Mouse (Mus musculus) heart, adult 9 months (tissue): ENCODE measurements around the gene Hist1h2ah.

Source experiments
- DNase-seq, 2 experiments: peaks; one replicate each; pipeline ENCODE4 v3.0.0; 2022; ENCODE audit warnings: low spot score in 2 of 2

Hist1h2ah gene

GRCm38 (mm10) chr13:22039951-22040463 lies 4.6 kb upstream of the Hist1h2ah start:
- DNase-seq, result no peak

- no peak for DNase-seq
Measured at GRCm38 (mm10) chr13:22039364-22039763, 4.0 kb upstream of the Hist1h2ah start.

DNA sequence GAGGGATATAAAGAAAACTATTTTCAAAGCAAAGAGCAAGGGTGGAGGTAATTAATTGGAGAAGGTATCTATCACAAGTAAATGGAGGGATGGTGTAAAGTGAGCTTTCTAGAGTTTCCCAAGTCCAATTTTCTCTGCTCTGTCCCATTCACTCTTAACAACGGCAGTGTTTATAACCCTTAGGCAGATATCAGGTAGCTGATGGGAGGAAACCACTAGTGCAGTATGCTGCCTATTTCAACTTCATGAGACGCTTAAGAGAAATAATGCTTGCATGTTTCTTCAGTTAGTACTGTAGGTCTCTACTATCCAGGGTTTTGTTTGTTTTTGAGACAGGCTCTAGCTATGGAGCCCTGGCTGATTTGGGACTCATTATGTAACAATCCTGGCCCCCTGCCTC lies 2.0 kb upstream of the Hist1h2ah start:
- no peak for DNase-seq

- DNase-seq, result no peak
Measured at GRCm38 (mm10) chr13:22036986-22037385, 1.6 kb upstream of the Hist1h2ah start.

- DNase-seq, result no peak
Measured at GRCm38 (mm10) chr13:22036149-22036956, 985 bp upstream of the Hist1h2ah start.

DNA sequence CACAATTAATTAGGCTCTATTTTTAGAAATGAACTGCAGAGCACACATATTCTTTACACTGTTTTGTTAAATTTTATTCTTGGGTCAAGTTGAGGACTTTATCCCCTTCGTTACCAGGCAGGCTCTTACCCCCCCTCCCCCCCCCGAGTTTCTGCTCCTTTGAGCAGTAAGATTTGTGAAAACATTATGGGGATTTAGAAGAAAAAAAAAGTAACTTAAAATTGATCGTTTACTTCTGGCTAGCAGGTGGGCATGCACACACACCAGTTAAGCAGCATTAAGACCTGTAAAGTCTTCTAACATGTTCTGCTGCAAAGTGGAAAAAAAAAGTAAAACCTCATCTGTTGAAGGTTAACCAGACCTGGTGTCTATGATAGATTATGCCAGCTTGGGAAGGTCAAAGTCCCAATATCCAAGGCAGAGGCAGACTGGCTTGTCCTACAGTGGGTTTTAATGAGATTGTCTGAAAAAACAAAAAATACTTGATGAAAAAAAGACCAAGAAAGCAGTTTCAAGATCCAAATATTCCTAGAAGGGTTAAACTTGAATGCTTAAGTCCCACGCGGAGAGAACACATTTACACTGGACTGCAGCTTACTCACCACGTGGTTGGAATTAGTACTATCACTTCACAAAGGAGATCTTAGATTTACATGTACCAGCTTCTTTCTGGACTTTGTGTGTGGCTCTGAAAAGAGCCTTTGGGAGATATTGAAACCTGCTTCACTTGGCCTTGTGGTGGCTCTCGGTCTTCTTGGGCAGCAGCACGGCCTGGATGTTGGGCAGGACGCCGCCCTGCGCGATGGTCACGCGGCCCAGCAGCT lies 713 bp downstream of the Hist1h2ah start:
- DNase-seq, result no peak

- DNase-seq, result no peak
Measured at GRCm38 (mm10) chr13:22033741-22034442, 1.5 kb downstream of the Hist1h2ah start.

DNA sequence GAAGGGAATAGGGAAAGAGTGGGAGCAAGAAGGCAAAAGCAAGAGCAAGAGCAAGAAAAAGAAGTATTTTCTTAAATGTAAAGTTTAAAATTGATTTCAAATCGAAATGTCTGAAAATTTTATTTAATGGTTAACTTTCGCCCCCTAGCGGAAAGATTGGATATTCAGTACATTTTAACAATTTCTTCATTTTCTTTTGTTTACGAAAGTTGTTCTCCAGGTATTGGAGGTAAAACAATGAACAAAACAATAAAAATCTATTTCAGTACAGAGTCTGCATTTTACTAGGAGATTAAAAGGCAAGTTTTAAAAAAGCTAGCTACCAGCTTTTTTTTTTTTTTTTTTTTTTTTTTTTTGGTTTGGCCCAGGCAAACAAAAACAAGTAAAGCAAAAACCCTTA lies 4.9 kb downstream of the Hist1h2ah start:
- no peak for DNase-seq

DNA sequence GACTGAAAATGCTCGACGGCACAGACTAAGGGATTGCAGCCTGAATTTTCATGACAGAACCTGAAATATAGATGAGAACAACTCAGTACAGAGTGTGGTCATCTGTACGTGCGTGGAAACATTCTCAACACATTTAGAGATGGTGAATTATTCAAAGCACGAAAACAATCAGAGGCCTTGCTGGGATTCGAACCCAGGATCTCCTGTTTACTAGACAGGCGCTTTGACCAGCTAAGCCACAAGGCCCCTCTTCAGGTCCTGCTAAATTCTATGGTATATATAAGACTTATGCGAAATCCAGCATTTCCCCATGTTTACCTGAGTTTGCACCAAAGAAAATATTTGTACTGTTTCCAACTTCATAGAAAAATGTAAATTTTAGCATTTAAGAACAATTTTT lies 5.4 kb downstream of the Hist1h2ah start:
- no peak for DNase-seq

DNA sequence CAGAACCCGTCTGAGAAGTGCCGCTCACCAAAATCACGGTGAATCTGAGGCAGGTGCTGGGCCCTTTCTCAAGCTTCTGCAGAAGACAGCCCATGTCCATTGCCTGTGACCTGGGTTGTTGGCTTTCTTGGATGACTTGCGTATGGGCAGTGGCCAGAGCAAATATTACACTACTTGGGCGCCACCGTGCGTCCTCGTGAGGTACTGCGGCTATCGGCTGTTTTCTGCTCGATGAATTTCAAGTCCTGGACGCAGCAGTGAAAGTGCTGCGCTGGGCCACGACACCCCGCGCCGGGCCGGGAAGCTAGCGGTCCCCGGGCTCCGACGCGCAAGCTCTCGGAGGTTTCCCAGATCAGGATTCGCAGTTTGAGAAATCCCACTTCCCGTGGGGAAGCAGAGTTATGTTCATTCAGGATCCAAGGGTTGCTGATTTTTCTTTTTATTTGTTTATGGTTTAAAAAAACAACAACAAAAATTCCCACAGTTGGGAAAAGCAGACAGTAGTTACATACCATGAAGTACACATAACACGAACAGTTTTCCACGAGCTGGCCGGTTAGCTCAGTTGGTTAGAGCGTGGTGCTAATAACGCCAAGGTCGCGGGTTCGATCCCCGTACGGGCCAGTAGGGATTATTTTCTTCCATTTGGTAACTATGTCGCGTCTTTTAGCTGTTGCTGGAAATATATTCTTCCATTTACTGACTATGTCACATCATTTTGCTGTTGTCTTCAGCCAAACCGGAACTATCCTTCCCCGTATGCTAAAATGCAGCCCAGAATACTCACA lies 6.5 kb downstream of the Hist1h2ah start:
- DNase-seq, result peak; percentile 86 to 96

DNA sequence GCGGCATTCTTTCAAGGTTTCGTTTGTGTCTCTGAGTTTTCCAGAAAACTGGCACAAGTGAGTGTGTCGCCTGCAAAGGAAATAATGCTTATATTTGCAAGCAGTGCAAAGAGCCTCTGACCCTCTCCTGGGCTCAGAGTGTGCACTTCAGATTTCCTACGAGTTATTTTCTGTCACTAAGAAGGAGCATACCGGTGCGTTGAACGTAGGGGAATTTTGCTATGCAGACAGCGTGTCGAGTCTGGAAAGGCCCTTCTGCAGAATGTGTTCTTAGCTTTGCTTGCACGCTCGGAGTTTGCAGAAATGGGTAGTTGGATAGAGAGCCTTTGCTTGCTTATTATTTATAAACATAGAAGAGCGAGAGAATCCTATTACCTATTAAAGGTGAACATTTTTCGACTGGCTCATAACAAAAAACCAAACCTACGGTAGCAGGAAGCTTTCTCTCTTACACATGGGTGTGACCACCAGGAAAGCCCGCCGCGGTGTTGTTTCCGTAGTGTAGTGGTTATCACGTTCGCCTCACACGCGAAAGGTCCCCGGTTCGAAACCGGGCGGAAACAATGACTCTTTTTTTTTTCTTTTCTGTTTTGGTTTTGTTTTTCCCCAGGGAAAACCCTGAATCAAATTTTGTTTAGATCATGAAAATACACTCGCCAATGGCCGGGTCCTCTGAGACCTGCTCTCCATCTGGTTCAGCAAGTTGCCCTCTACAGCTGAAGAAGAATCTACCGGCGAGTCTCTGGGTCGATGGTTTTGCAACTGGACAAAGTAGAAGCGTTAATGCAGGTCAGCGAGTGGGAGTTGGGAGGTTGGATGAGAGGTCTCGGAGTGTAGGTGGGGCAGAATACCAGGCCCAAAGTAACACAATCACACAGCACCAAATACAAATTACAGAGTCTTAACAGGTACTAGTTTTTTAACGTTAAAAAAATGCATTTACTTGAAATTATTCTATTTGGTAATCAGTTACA lies 9.0 kb downstream of the Hist1h2ah start:
- peak; percentile 57 to 86 for DNase-seq

GRCm38 (mm10) chr13:22022241-22022640 lies 13.1 kb downstream of the Hist1h2ah start:
- DNase-seq, result peak; percentile 60 to 90

GRCm38 (mm10) chr13:22021581-22021980 lies 13.8 kb downstream of the Hist1h2ah start:
- DNase-seq, result peak in 1 of 2 experiments; percentile 30

GRCm38 (mm10) chr13:22020901-22021339 lies 14.4 kb downstream of the Hist1h2ah start:
- DNase-seq, result peak; percentile 59 to 89

- peak in 1 of 2 experiments; percentile 42 for DNase-seq
Measured at GRCm38 (mm10) chr13:22019934-22020835, 15.2 kb downstream of the Hist1h2ah start.

DNA sequence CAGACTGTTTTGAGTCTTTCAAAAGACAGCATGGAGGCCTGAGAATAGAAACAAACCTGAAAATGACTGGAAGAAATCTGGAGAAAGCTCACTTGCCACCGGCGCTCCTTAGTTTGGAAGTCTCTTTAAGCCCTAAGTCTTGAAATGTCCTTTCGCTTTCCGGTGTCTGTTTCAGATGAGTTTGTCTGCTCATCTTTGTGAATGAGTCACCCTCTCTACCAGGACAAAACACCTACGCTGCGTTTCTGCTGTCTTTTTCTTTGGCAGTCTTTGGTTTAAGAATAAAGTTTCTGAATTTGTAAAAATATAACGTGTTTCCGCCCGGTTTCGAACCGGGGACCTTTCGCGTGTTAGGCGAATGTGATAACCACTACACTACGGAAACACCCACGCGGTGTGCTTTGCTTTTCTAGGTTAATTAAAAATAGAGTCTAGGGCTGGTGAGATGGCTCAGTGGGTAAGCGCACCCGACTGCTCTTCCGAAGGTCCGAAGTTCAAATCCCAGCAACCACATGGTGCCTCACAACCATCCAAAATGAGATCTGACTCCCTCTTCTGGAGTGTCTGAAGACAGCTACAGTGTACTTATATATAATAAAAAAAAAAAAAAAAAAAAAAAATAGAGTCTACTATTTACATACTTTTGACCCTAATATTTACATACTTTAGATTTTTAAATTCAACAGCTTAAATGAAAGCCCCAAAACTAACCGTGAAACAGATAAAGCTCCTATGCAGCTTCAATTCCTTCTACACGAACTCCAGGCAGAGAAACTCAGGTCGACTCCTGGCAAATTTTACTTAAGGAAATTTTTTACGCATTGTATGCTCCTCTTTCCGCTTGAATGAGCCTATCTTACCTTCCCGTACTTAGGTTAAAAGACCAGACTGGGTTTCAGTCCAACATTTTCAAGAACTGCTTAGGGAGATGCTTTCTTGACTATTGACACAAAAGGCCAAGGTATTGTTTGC lies 19.6 kb downstream of the Hist1h2ah start:
- peak; percentile 49 to 81 for DNase-seq

GRCm38 (mm10) chr13:22014411-22014845 lies 20.9 kb downstream of the Hist1h2ah start:
- DNase-seq, result no peak

DNA sequence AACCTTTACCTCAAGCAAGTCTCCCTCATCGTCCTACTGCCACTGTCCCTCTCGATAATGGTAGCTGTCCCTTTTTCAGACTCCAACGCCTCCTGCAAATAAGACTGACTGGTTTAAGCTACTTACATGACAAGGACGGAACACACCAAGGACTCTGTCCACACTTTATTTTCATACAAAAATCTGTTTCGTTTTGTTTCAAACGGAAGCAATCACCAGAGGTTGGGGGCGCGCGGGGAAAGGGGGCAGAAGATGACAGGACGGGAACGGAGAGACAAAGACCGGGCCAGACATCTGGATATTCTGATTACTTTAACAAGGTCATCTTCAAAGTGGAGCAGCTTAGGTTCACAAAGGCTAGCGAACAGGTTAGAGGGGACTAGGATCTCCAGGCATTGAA lies 21.7 kb downstream of the Hist1h2ah start:
- no peak for DNase-seq
